Mouse (Mus musculus): ENCODE data around the gene Zdhhc3.

Zdhhc3 gene

GRCm38 (mm10) chr9:123113931-123114330 is 926 bp upstream of the Zdhhc3 start:
- no peak for DNase-seq

- DNase-seq, result peak; percentile 24 to 34
These were observed 1.2 kb downstream of the Zdhhc3 start for GRCm38 (mm10) chr9:123111751-123112221.

- no peak for DNase-seq
These were observed 3.8 kb downstream of the Zdhhc3 start for GRCm38 (mm10) chr9:123109188-123109587.

GRCm38 (mm10) chr9:123107186-123107585 is 5.8 kb downstream of the Zdhhc3 start:
- no peak for DNase-seq

DNA sequence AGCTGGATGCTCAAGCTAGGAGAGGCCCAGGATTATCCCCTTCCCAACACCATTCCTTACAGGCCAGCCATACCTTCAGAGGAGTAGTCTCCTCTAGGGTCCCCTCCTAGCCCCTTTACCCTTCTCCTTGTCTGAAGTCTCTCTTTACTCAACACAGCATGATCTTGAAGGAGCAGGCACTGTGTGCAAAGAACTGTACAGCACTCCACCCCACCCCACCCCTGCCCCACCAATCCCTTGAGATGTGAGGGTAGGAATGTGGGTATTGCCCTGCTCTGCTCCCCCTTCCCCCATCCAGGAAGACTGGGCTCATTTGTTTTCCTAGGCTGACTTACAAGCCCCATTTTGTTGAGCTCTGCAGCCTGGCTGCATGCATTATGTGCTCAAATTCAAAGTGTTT is 8.6 kb downstream of the Zdhhc3 start:
- no peak for DNase-seq

DNA sequence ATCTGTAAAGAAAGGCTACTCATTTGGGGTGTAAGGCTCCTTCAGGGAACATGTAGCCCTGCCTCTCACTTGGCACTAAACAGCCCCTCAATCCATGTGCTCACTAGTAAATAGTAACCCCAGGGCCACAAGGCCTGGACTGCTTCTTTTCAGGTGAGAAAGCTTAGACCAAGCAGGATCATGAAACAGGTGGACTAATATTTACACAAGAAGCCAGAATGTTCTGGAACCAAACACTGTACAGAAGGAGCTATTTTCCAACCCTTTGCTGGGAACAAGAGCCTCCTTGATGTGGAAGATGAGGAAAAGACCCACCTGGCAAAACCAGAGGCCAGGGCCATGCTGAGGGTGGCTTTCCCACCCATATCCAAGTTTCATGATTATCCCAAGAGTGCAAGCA is 9.6 kb downstream of the Zdhhc3 start:
- no peak for DNase-seq

DNA sequence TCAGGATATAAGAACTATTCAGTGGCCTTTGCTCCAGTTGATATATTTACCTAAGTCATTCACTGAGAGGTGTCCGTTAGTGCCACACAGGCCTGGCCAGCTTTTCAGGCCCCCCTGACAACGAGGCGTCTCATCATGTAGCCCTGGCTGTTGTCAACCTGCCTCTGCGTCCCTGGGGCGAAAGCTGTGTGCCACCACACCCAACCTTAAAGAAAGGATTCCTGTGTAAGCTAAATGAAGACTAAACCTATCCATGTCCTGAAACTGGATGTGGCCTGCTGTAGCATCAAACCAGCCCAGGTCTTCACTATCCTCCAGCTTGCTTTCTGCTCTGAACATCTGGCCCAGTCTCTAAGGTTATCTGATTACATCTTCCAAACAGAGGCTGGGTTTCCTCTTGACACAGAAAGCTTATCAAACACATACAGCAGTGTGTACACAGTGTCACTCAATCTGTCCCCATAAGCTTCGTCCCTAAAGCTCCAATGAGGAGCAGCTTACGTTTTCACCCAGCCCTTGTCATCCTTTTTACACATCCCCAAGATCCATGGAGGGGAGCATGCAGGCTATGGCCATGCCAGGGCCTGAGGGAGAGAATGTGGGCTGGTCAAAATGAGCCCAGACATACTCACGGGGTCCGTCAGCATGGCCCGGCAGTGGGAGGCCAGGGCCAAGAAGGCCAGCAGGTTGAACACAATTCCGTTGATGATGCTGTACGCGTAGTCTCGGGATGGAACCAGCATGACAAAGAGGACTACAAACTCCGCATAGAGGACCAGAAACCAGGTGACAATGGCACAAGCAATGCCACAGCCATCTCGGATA is 13.2 kb downstream of the Zdhhc3 start:
- DNase-seq, result no peak

DNA sequence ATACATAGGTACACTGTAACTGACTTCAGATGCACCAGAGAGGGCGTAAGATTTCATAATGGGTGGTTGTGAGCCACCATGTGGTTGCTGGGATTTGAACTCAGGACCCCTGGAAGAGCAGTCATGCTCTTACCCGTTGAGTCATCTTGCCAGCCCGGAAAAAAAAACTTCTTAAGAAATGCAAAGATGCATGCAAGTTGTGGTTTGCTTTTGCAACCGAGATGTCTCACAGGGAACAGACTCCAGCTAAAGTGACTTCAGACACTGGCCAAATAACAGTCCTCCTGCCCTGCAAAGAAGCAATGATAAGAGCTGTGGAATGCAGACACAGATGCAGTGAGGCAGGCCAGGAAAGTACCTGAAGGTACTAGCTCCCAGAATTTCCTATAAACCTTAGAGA is 22.2 kb downstream of the Zdhhc3 start:
- DNase-seq, result no peak

DNA sequence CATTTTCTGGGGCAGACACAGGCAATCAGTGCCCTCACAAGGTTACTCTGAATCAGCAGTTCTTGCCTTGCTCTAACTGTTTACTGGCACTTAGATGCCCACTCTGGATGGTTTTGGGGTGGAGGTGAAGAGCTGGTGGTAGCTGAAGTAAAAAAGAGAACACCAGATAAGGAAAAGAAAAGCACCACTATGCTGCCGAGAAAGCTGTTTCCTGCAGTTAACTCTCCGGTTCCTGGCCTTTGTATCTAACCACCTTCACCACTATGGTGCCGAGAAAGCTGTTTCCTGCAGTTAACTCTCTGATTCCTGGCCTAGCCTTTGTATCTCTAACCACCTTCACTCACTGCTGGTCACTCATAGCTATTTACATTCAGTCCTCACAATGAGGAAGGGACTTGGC is 25.4 kb downstream of the Zdhhc3 start:
- no peak for DNase-seq

GRCm38 (mm10) chr9:123085373-123085772 is 27.6 kb downstream of the Zdhhc3 start:
- DNase-seq, result no peak

- no peak for DNase-seq
These were observed 32.2 kb downstream of the Zdhhc3 start for GRCm38 (mm10) chr9:123080796-123081195.

GRCm38 (mm10) chr9:123080355-123080754 is 32.6 kb downstream of the Zdhhc3 start:
- no peak for DNase-seq

DNA sequence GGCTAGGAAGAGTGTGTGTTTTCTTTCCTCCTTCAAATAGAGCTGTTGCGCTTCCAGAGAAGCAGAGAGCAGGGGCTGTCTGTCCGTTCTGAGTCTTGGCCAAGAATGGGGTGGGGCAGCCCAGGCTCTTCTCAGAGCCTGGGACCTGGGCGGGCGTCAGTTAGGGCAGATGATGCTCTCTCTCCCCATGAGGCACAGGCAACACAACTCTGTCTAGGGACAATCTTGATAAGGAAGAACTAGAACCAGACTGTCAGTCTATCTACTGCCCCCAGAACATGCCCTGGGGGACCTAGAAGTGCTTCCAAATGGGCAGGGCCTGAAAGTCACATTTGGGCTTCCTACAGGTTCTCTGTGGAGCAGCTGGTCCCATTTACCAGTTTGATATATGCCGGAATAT is 33.9 kb downstream of the Zdhhc3 start:
- no peak for DNase-seq

DNA sequence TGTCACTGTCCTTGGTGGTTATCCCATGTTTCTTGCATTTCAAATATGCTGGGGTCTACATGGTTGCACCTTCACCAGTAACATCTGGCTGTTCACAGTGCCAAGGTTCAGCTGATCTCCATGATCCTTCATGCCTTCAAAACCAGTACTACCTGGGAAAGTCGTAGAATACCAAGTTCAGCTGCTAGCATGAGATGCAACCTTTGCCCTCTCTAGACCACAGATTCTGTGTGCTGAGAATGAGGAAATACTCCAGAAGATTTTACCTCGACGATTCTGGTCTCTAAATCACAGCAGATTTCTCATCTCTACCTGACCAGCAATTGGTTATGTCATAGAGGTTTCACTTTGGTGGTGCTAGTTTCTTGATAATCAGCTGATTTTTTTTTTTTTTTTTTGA is 52.8 kb downstream of the Zdhhc3 start:
- DNase-seq, result no peak

DNA sequence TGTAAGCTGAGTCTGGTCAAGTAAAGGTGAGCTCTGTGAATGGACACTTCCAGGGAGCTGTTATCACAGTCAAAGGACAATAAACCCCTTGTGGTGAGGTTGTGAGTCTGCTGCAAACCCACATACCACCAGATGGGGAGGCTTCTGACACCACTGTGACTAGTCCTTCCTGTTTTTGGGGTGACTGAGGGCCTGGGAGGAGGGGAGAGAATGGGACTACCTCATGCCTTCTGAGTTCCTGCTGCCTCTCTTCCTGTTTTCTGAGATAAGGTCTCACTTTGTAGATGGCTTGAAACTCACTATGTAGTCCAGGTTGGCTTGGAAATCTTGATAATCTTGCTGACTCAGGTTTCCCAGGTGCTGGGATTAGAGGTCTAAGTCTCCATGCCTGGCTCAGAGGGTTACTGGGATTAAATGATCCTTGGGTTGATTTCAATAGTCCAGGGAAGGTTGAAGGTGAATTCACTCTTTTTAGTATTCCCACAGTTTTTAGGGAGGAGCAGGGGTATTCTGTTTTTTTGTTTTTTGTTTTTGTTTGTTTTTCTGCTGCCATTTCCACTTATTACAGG is 54.2 kb downstream of the Zdhhc3 start:
- DNase-seq, result peak; percentile 4 to 18

DNA sequence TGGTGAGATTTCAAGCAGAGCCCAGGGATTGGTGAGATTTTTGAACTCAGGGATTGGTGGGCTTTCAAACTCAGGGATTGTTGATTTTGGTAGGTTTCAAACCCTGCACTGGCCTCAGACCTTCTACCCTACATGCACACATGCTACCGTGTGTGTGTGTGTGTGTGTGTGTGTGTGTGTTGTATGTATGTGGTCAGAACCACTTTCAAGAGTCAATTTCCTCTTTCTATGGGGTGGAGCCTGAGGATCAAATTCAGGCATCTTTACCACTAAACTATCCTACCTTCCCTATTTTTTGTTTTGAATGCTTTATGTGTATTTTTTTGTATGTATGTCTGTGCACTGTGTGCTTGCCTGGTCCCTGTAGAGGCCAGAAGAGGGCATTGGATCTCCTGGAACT is 65.3 kb downstream of the Zdhhc3 start:
- no peak for DNase-seq

GRCm38 (mm10) chr9:123034426-123034825 is 78.6 kb downstream of the Zdhhc3 start, which contains the start of gene Tgm4:
Tgm4 (plus strand) TSS chr9:123034726.
- DNase-seq, result no peak

GRCm38 (mm10) chr9:123031496-123032246 is 81.3 kb downstream of the Zdhhc3 start:
- no peak for DNase-seq

DNA sequence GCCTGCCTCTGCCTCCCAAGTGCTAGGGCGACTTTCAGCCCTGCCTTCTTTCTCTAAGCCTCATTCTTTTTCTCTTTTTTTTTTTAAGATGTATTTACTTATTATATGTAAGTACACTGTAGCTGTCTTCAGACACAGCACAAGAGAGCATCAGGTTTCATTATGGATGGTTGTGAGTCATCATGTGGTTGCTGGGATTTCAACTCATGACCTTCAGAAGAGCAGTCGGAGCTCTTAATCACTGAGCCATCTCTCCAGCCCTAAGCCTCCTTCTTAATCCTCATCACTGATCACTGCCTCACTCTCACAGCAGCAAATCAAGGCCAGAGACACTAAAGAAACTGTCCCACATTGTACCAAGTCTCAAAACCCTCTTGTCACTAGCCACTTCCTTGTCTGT is 88.8 kb downstream of the Zdhhc3 start:
- DNase-seq, result no peak

- peak in 1 of 2 experiments; percentile 3 for DNase-seq
These were observed 91.2 kb downstream of the Zdhhc3 start for GRCm38 (mm10) chr9:123021636-123022379.

DNA sequence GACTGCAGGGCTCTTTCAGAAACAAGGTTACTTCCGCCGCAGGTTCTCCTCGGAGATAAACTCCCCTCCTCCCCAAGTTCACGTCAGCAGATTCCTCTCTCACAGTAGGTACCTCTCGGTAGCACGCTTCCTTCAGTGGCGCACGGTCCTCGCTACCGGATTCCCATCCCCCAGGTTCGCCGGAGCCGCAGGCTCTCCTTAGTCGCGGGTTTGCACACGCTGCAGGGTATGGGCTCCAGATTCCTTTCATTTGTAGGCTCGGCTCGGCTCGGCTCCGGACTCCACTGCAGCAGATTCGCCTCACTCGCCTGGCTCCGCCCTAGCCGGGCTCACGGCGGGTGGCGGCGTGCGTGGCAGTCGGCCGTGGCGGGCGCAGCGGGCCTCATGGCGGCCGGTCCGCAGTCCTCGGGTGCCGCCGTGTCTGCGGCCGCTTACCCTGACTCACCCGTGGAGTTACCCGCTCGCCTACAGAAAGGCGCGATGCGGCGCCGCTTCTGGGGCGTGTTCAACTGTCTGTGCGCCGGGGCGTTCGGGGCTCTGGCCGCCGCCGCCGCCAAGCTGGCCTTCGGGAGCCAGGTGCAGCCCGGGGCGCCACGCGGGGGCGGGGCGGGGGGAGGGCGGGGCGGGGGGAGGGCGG is 91.9 kb downstream of the Zdhhc3 start, which contains the start of gene Tmem42:
Gene Tmem42, plus strand, starts transcription at position 332 of the 637 bp plus-strand sequence.
- DNase-seq, result peak; percentile 82 to 86

Data from B cell, adult 2 months (primary cell).